Mouse (Mus musculus) thymus, adult 2 months (tissue): ENCODE data around the gene Abhd12. TPM values are rescaled to one million over a fixed set of nuclear protein-coding genes. Genes with fewer than 3 reads are reported as not detected.

Source experiments
- DNase-seq: peaks from one replicate; pipeline ENCODE4 v3.0.0; 2021
- H3K27ac ChIP-seq: fragments of 200-500 bp; 2 replicates; pipeline ENCODE4 v1.5.1; 2012; ENCODE audit warnings: low read length, control low read depth; ENCODE audit not compliant: control insufficient read depth, insufficient read depth
- H3K27me3 ChIP-seq: fragments of 200-500 bp; 2 replicates; pipeline ENCODE4 v1.6.1; 2012; ENCODE audit warnings: mild to moderate bottlenecking, low read length, moderate library complexity, mixed read lengths; ENCODE audit not compliant: control insufficient read depth, insufficient read depth
- H3K36me3 ChIP-seq: fragments of 200-500 bp; 2 replicates; pipeline ENCODE4 v1.6.1; 2012; ENCODE audit warnings: mild to moderate bottlenecking, low read length, moderate library complexity; ENCODE audit not compliant: control insufficient read depth, insufficient read depth
- H3K4me1 ChIP-seq: fragments of 200-500 bp; replicated peaks from 2 replicates; pipeline ENCODE4 v1.6.1; 2012; ENCODE audit warnings: low read length; ENCODE audit not compliant: control insufficient read depth, insufficient read depth
- H3K4me3 ChIP-seq: fragments of 200-500 bp; 2 replicates; pipeline ENCODE4 v1.5.1; 2012; ENCODE audit warnings: mild to moderate bottlenecking, low read length, control low read depth, moderate library complexity; ENCODE audit not compliant: control insufficient read depth, insufficient read depth
- CTCF ChIP-seq: fragments of 200-500 bp; IDR thresholded peaks from 2 replicates; pipeline ENCODE4 v1.5.1; 2012; ENCODE audit warnings: mild to moderate bottlenecking, control low read depth, low read length, moderate library complexity, borderline replicate concordance; ENCODE audit not compliant: control insufficient read depth, poor library complexity, insufficient read depth; ENCODE audit errors: extremely low read depth
- POLR2A ChIP-seq: fragments of 200-500 bp; IDR thresholded peaks from 2 replicates; pipeline ENCODE4 v1.6.1; 2012; ENCODE audit warnings: mild to moderate bottlenecking, low read length, control low read depth, moderate library complexity; ENCODE audit not compliant: control insufficient read depth, poor library complexity, insufficient read depth; ENCODE audit errors: extremely low read depth
- WGBS: fragments of 180-500 bp; shearing (Covaris S2); methylation state at CpG from one replicate; pipeline ENCODE4 v1.1.7; 2018; 5-methylcytosine and 5-hydroxymethylcytosine counted together
- polyA plus RNA-seq: library from polyadenylated mRNA; depleted of rRNA; stranded (reverse); fragments of >200 nt; gene quantifications from 2 replicates; pipeline ENCODE4 v1.2.3, GENCODE M21; 2012

Gene Abhd12
- polyA plus RNA-seq, 1 experiment = 63.0 TPM

- Histone ChIP-seq H3K27me3 (no peaks in the 10 kb centered on the region), H3K4me1 (no peaks in the 10 kb centered on the region), H3K4me3 (no peak overlapping the region), H3K27ac (no peak overlapping the region), H3K36me3 (no peaks in the 10 kb centered on the region)
- WGBS = 75% methylated on average over 1 of the region's 1 CpGs
- no peak for DNase-seq
- no peak for TF ChIP-seq POLR2A
- TF ChIP-seq CTCF = no peak
Measured at GRCm38 (mm10) chr2:150844798-150845197, 59.7 kb downstream of the Abhd12 start.

GRCm38 (mm10) chr2:150842049-150842461 is 62.5 kb downstream of the Abhd12 start:
- WGBS = 87% methylated on average over 7 of the region's 7 CpGs
- no peak for DNase-seq
- Histone ChIP-seq H3K27me3 (no peaks in the 10 kb centered on the region), H3K36me3 (no peaks in the 10 kb centered on the region), H3K4me1 (no peaks in the 10 kb centered on the region), H3K27ac (no peak overlapping the region), H3K4me3 (no peak overlapping the region)
- TF ChIP-seq CTCF (no peak), POLR2A (no peak)

GRCm38 (mm10) chr2:150841109-150841508 is 63.4 kb downstream of the Abhd12 start:
- no peaks in the 10 kb centered on the region for H3K36me3 ChIP-seq
- H3K4me3 ChIP-seq = no peak overlapping the region
- no peaks in the 10 kb centered on the region for H3K4me1 ChIP-seq
- H3K27me3 ChIP-seq = no peaks in the 10 kb centered on the region
- no peak overlapping the region for H3K27ac ChIP-seq
- TF ChIP-seq POLR2A = no peak
- TF ChIP-seq CTCF = no peak
- WGBS = 96% methylated on average over 11 of the region's 11 CpGs
- no peak for DNase-seq

- WGBS = 93% methylated on average over 12 of the region's 12 CpGs
- no peak overlapping the region for H3K4me3 ChIP-seq
- DNase-seq = no peak
- TF ChIP-seq CTCF = no peak
- no peak for TF ChIP-seq POLR2A
- no peak overlapping the region for H3K27ac ChIP-seq
- H3K27me3 ChIP-seq = no peaks in the 10 kb centered on the region
- H3K4me1 ChIP-seq = no peaks in the 10 kb centered on the region
- no peaks in the 10 kb centered on the region for H3K36me3 ChIP-seq
Measured at GRCm38 (mm10) chr2:150839686-150840471, 64.7 kb downstream of the Abhd12 start.

- Histone ChIP-seq H3K36me3 (no peaks in the 10 kb centered on the region), H3K4me1 (no peaks in the 10 kb centered on the region), H3K4me3 (no peak overlapping the region), H3K27me3 (no peaks in the 10 kb centered on the region), H3K27ac (no peak overlapping the region)
- no peak for DNase-seq
- no peak for TF ChIP-seq CTCF
- TF ChIP-seq POLR2A = no peak
- 88% methylated on average over 3 of the region's 3 CpGs for WGBS
Measured at GRCm38 (mm10) chr2:150837781-150838180, 66.8 kb downstream of the Abhd12 start.

GRCm38 (mm10) chr2:150836906-150837305 is 67.6 kb downstream of the Abhd12 start:
- no peak for DNase-seq
- 74% methylated on average over 15 of the region's 15 CpGs for WGBS
- TF ChIP-seq POLR2A (no peak), CTCF (no peak)
- Histone ChIP-seq H3K4me3 (no peak overlapping the region), H3K27ac (no peak overlapping the region), H3K4me1 (no peaks in the 10 kb centered on the region), H3K36me3 (peaks cover 1% of the 10 kb centered on the region; the same call in 1 of the 2 replicates), H3K27me3 (no peaks in the 10 kb centered on the region)
